Mouse (Mus musculus) embryonic fibroblast, embryonic 13.5 days (primary cell): ENCODE measurements at regions not wholly inside any gene's neighbourhood (a gene's known extent, or its start where the extent isn't known, plus 50 kb on each side); places are given as distances from the start of the nearest gene placed in this dataset.

Experiments used
- CTCF ChIP-seq: IDR thresholded peaks from 2 replicates; pipeline ENCODE4 v1.5.1; 2011; ENCODE audit warnings: mild to moderate bottlenecking, control low read depth, low read length, moderate library complexity, borderline replicate concordance; ENCODE audit not compliant: insufficient read depth
- POLR2A ChIP-seq: IDR thresholded peaks from 2 replicates; pipeline ENCODE4 v1.6.1; 2011; ENCODE audit warnings: low read depth, mild to moderate bottlenecking, control low read depth, low read length, moderate library complexity

DNA sequence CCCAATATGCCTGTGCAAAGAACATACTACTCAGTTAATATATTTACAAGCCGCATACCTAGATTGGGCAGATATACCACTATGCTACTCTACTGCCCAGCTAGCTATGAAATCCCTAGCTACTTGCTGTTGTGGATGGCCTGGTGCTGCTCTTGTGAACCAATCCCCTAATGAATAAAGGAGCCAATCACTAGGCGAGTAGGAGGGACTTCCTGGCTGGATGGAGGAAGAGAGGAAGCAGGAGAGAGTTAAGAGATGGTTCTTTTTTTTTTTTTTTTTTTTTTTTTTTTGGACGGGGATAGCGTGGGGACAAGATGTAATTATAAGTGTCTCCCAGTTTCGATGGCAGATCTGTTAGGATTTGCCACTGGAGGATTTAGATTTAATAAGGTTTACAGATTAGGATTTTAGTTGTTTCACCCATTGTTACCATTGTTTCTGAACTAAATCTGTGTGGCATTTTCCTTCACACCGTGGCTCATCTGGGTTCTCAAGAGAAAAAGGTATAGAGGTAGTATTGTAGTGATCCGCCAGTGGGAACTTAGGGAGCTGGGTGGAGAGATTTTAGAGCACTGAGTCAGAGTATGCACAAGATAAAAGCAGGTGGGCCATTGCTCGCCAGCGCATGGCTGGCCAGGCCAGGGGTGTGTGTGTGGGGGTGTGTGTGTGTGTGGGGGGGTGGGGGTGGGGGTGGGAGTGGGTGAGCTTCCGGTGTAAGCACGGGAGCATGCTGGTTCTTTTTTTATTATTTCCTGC lies 55.1 kb upstream of the Tns3 start:
- TF ChIP-seq POLR2A: no peak
- TF ChIP-seq CTCF: no peak
